Mouse (Mus musculus) limb, embryonic 12.5 days (tissue): ENCODE measurements around the gene Lmo3. TPM values are rescaled to one million over a fixed set of nuclear protein-coding genes. Genes with fewer than 3 reads are reported as not detected.

Experiments used
- ATAC-seq: fragments of 200-750 bp; cut with Nextera tagmentation; 2 replicates; pipeline ENCODE4 v1.8.0; 2017; ENCODE audit warnings: low read depth, moderate TSS enrichment; ENCODE audit not compliant: insufficient number of reproducible peaks, insufficient read depth, low FRiP score, low TSS enrichment
- H3K27ac ChIP-seq: fragments of 300-500 bp; sonication (generic); 2 replicates; pipeline ENCODE4 v1.5.1; 2016; ENCODE audit warnings: mild to moderate bottlenecking, moderate library complexity
- H3K27me3 ChIP-seq: fragments of 300-500 bp; sonication (generic); 2 replicates; pipeline ENCODE4 v1.6.1; 2016; ENCODE audit warnings: mild to moderate bottlenecking, moderate library complexity
- H3K36me3 ChIP-seq: fragments of 300-500 bp; sonication (generic); 2 replicates; pipeline ENCODE4 v1.6.1; 2016; ENCODE audit warnings: mild to moderate bottlenecking, moderate library complexity
- H3K4me1 ChIP-seq: fragments of 300-500 bp; sonication (generic); replicated peaks from 2 replicates; pipeline ENCODE4 v1.6.1; 2016
- H3K4me2 ChIP-seq: fragments of 300-500 bp; sonication (generic); 2 replicates; pipeline ENCODE4 v1.6.1; 2016; ENCODE audit warnings: mild to moderate bottlenecking, moderate library complexity
- H3K4me3 ChIP-seq: fragments of 300-500 bp; sonication (generic); replicated peaks from 2 replicates; pipeline ENCODE4 v1.5.1; 2016; ENCODE audit warnings: mild to moderate bottlenecking
- H3K9ac ChIP-seq: fragments of 300-500 bp; sonication (generic); replicated peaks from 2 replicates; pipeline ENCODE4 v1.6.1; 2016; ENCODE audit warnings: mild to moderate bottlenecking, moderate library complexity
- H3K9me3 ChIP-seq: fragments of 300-500 bp; sonication (generic); 2 replicates; pipeline ENCODE4 v1.6.1; 2016; ENCODE audit warnings: mild to moderate bottlenecking, moderate library complexity
- WGBS: fragments of 180-500 bp; shearing (Covaris S2); methylation state at CpG from one replicate; pipeline ENCODE4 v1.1.7; 2016; 5-methylcytosine and 5-hydroxymethylcytosine counted together
- polyA plus RNA-seq: library from polyadenylated mRNA; unstranded; fragments of >200 nt; fragmentation: Nextera tagmentation; extraction: Ambion mirVana; gene quantifications from 2 replicates; pipeline ENCODE4 v1.2.1, GENCODE M21; 2016

Gene Lmo3
- polyA plus RNA-seq, 1 experiment from 2014 or later = 2.9 TPM

DNA sequence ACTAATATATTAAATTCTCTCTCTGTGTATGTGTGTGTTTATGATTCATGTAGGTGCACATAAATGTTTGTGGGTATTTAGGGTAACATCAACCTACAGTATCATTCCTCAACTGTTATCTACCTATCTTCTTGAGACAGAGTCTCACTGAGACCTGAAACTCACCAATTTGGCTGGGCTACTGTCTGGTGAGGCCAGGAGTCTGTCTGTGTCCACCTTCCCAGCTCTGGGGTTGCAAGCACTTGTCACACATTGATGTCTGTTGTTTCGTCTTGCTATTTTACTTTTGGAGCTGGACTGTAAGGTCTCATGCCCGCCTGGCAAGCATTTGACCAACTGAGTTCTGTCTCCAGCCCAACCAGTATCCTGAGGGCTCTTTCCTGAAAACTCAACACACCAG lies 210.6 kb downstream of the Lmo3 start:
- Histone ChIP-seq H3K9me3 (no peaks in the 10 kb centered on the region), H3K36me3 (no peaks in the 10 kb centered on the region), H3K4me3 (no peak overlapping the region), H3K4me2 (no peak overlapping the region), H3K4me1 (no peaks in the 10 kb centered on the region), H3K27me3 (no peaks in the 10 kb centered on the region), H3K9ac (no peak overlapping the region), H3K27ac (no peak overlapping the region)
- ATAC-seq = no peak
- WGBS = 85% methylated on average over 2 of the region's 2 CpGs

GRCm38 (mm10) chr6:138364111-138364510 lies 217.7 kb downstream of the Lmo3 start:
- no peak overlapping the region for H3K9ac ChIP-seq
- H3K4me3 ChIP-seq = no peak overlapping the region
- no peaks in the 10 kb centered on the region for H3K36me3 ChIP-seq
- ATAC-seq = no peak
- H3K27me3 ChIP-seq = no peaks in the 10 kb centered on the region
- H3K4me1 ChIP-seq = 0 out of 2 replicates have a peak, but pooled peaks cover 4% of the 10 kb centered on the region
- 79% methylated on average over 5 of the region's 5 CpGs for WGBS
- no peak overlapping the region for H3K4me2 ChIP-seq
- no peaks in the 10 kb centered on the region for H3K9me3 ChIP-seq
- H3K27ac ChIP-seq = no peak overlapping the region

GRCm38 (mm10) chr6:138350587-138351345 lies 231.0 kb downstream of the Lmo3 start:
- Histone ChIP-seq H3K9ac (no peak overlapping the region), H3K36me3 (no peaks in the 10 kb centered on the region), H3K27ac (no peak overlapping the region), H3K4me1 (no peaks in the 10 kb centered on the region), H3K4me2 (no peak overlapping the region), H3K9me3 (no peaks in the 10 kb centered on the region), H3K4me3 (no peak overlapping the region), H3K27me3 (no peaks in the 10 kb centered on the region)
- WGBS = 89% methylated on average over 3 of the region's 3 CpGs
- ATAC-seq = no peak

DNA sequence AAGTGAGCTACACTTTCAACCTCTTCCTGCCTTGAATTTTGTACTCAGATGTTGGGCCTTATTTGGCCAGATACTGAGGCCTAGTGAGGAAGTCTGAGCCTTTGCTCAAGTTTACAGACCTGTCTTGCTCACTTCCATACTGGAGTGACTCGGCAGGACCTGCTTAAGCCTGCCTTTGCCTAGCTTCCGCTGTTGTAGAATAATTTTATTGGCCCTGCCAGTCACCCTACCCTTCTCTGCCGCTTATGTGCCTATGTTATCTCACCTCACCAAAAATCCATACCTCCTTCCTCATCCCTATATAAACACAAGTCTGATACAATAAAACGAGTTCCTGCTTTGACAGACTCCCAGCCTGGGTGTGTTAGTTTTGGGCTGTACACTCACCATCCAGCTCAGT lies 235.2 kb downstream of the Lmo3 start:
- Histone ChIP-seq H3K36me3 (no peaks in the 10 kb centered on the region), H3K9me3 (peaks cover 16% of the 10 kb centered on the region; the same call in 1 of the 2 replicates), H3K4me1 (no peaks in the 10 kb centered on the region), H3K27ac (no peak overlapping the region), H3K4me2 (no peak overlapping the region), H3K4me3 (no peak overlapping the region), H3K9ac (no peak overlapping the region), H3K27me3 (no peaks in the 10 kb centered on the region)
- no peak for ATAC-seq
- 83% methylated on average over 4 of the region's 4 CpGs for WGBS

- Histone ChIP-seq H3K27ac (no peak overlapping the region), H3K27me3 (no peaks in the 10 kb centered on the region), H3K9ac (no peak overlapping the region), H3K4me2 (no peak overlapping the region), H3K9me3 (peaks cover 3% of the 10 kb centered on the region), H3K4me3 (no peak overlapping the region), H3K4me1 (no peaks in the 10 kb centered on the region), H3K36me3 (no peaks in the 10 kb centered on the region)
- no peak for ATAC-seq
- 79% methylated on average over 4 of the region's 4 CpGs for WGBS
These were observed 245.9 kb downstream of the Lmo3 start for GRCm38 (mm10) chr6:138335858-138336257.

DNA sequence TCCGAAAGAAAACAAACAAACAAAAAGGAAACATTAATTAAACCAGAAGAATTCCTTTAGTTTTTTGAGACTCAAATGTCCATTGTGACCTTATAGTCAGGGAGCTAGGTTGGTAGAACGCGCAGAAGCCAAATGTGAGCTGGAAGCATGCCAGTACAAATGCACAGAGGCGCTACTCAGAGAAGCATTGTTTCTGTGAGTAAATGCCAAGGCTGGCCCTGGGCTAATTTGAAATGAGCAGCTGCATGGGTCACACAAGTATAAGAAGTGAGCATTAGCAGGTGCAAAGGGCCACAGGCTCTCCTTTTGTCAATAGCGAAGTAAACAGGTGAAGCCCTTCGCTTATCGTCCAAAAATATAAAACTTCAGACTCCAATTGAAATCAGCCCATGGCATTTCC lies 247.8 kb downstream of the Lmo3 start:
- no peak overlapping the region for H3K9ac ChIP-seq
- no peaks in the 10 kb centered on the region for H3K9me3 ChIP-seq
- no peaks in the 10 kb centered on the region for H3K36me3 ChIP-seq
- no peak overlapping the region for H3K4me2 ChIP-seq
- H3K27ac ChIP-seq = no peak overlapping the region
- H3K4me3 ChIP-seq = no peak overlapping the region
- WGBS = 91% methylated on average over 7 of the region's 7 CpGs
- no peaks in the 10 kb centered on the region for H3K27me3 ChIP-seq
- no peak for ATAC-seq
- no peaks in the 10 kb centered on the region for H3K4me1 ChIP-seq

GRCm38 (mm10) chr6:138325744-138326400 lies 255.9 kb downstream of the Lmo3 start:
- no peaks in the 10 kb centered on the region for H3K36me3 ChIP-seq
- ATAC-seq = no peak
- H3K4me2 ChIP-seq = no peak overlapping the region
- H3K4me3 ChIP-seq = no peak overlapping the region
- 47% methylated on average over 3 of the region's 3 CpGs for WGBS
- H3K27me3 ChIP-seq = no peaks in the 10 kb centered on the region
- no peaks in the 10 kb centered on the region for H3K9me3 ChIP-seq
- no peak overlapping the region for H3K27ac ChIP-seq
- no peak overlapping the region for H3K9ac ChIP-seq
- H3K4me1 ChIP-seq = no peaks in the 10 kb centered on the region

DNA sequence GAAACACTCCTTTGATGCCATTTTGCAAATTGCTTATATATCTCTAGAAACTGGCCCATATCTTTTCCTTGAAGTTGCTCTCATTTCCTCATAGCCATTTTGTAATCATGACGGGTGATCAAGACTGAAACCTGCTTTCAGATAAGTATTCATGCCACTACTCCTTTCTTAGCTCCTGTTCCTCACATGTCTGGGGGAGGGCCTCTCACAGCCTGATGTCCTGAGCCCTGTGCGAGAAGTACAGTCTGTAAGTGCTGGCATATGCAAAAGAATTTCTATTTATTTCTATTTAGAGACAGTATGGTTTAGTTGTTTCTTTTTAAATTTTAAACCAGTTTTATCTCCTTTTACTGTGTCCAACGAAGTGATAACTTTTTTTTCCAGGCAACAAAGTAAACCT lies 256.6 kb downstream of the Lmo3 start:
- H3K9ac ChIP-seq = no peak overlapping the region
- no peak overlapping the region for H3K4me2 ChIP-seq
- H3K4me3 ChIP-seq = no peak overlapping the region
- no peak overlapping the region for H3K27ac ChIP-seq
- no peak for ATAC-seq
- no peaks in the 10 kb centered on the region for H3K36me3 ChIP-seq
- H3K4me1 ChIP-seq = no peaks in the 10 kb centered on the region
- no peaks in the 10 kb centered on the region for H3K9me3 ChIP-seq
- H3K27me3 ChIP-seq = no peaks in the 10 kb centered on the region
- 69% methylated on average over 3 of the region's 3 CpGs for WGBS

GRCm38 (mm10) chr6:138323325-138323724 lies 258.4 kb downstream of the Lmo3 start:
- Histone ChIP-seq H3K4me3 (no peak overlapping the region), H3K27ac (no peak overlapping the region), H3K4me2 (no peak overlapping the region), H3K9me3 (no peaks in the 10 kb centered on the region), H3K4me1 (no peaks in the 10 kb centered on the region), H3K9ac (no peak overlapping the region), H3K36me3 (no peaks in the 10 kb centered on the region), H3K27me3 (no peaks in the 10 kb centered on the region)
- ATAC-seq = no peak
- WGBS = 94% methylated on average over 14 of the region's 14 CpGs

GRCm38 (mm10) chr6:138320190-138320737 lies 261.5 kb downstream of the Lmo3 start:
- no peaks in the 10 kb centered on the region for H3K27me3 ChIP-seq
- 87% methylated on average over 8 of the region's 8 CpGs for WGBS
- no peaks in the 10 kb centered on the region for H3K9me3 ChIP-seq
- no peak overlapping the region for H3K4me2 ChIP-seq
- no peak overlapping the region for H3K27ac ChIP-seq
- no peak for ATAC-seq
- no peak overlapping the region for H3K9ac ChIP-seq
- H3K36me3 ChIP-seq = no peaks in the 10 kb centered on the region
- no peak overlapping the region for H3K4me3 ChIP-seq
- H3K4me1 ChIP-seq = no peaks in the 10 kb centered on the region
